10 mouse cellular contexts compared by ENCODE assay signal in the genomic region with DNA sequence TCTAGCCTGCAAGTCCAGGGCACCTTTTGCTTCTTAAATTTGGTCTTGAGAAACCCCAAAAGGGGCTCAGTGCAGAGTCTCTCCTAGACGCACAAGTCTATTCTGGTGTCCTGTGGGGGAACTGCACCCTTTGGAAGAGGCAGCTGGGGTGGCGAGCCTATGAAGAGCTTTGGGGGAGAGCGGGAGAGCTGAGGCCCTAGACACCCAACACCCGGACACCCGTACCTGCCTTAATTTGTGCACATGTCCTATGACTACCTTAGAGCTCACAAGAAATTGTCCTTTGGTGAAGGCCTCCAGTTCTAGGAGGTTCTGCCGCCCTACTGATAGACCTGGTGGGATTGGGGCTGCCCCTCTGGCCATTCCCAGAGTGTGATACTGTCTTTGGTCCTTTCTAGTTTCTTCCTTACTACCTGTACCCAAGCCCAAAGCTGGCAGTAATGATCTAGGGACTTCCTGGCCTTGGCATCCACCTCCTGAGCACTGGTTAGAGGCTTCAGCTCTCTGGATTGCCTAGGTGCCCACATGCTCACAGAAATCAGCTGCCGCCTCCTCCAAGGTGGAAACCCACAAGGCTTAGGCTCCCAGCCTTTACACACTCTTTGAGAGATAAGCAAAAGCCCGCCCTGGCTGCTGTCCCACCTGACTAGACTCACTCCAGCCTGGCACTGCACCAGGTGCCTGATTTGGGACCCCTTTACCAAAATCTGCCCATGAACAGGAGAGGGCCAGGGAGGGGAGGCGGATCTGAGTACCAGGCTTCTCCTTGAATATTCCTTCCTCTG. TPM values are rescaled to one million over a fixed set of nuclear protein-coding genes. Genes with fewer than 3 reads are reported as not detected.
DNase-seq lines count a peak whose midpoint lies in the region; ATAC-seq and TF ChIP-seq lines count a peak whose summit lies in the region.
"Had no signal": no experiment of that assay in that cellular context is flagged by ENCODE, and none has a peak within 500 bp of the region (broad histone marks: within the 10 kb centered on the region; RNA-seq: fewer than 3 reads in every experiment).

No protein-coding gene starts in this region.

- H3K4me2 ChIP-seq in heart, embryonic 16.5 days (ENCODE audit: low read depth, low read length), result peak overlapping the region; percentile 74
- H3K4me2 ChIP-seq in forebrain, embryonic 16.5 days (ENCODE audit: low read length), result peak overlapping the region; percentile 62
- H3K4me2 ChIP-seq in midbrain, embryonic 15.5 days, result peak overlapping the region; percentile 59

- no peak for DNase-seq in heart, postnatal 4 days
- peak; percentile 66 to 72 for DNase-seq in cerebellum, adult 2 months
- no peak for DNase-seq in spleen, postnatal 14 days (ENCODE audit: low spot score in 2 of 2)
- no peak for DNase-seq in retina, postnatal 1 day
- no peak for DNase-seq in embryo, embryonic 10 days (ENCODE audit: low spot score)
- DNase-seq: kidney, adult 8-10 months had no signal

- no peaks in the 10 kb centered on the region for H3K9me3 ChIP-seq in heart, embryonic 16.5 days (replicated peaks; ENCODE audit: control insufficient read depth, low read length)
- no peaks in the 10 kb centered on the region for H3K9me3 ChIP-seq in forebrain, embryonic 16.5 days (ENCODE audit: control insufficient read depth, low read length)
- H3K9me3 ChIP-seq in midbrain, embryonic 15.5 days, result no peaks in the 10 kb centered on the region

- H3K27ac ChIP-seq in heart, embryonic 16.5 days (ENCODE audit: low read length), result no peak overlapping the region
- H3K27ac ChIP-seq in cerebellum, adult 2 months (ENCODE audit: insufficient read depth, low read length), result peak overlapping the region; percentile 90
- no peak overlapping the region for H3K27ac ChIP-seq in forebrain, embryonic 16.5 days (ENCODE audit: low read length)
- no peak overlapping the region for H3K27ac ChIP-seq in midbrain, embryonic 15.5 days

- TF ChIP-seq POLR2A in cerebellum, adult 2 months (IDR thresholded peaks at IDR 0.05; ENCODE audit: borderline replicate concordance, insufficient read depth, low read length), result peak; percentile 6; the same call in 1 of the 2 replicates

- peak overlapping the region; percentile 81 for H3K9ac ChIP-seq in heart, embryonic 16.5 days (ENCODE audit: low read length)
- H3K9ac ChIP-seq in forebrain, embryonic 16.5 days (replicated peaks; ENCODE audit: low read depth, low read length), result no peak overlapping the region
- H3K9ac ChIP-seq in midbrain, embryonic 15.5 days, result peak overlapping the region; percentile 50; the same call in 1 of the 2 replicates

- H3K4me3 ChIP-seq in heart, embryonic 16.5 days (ENCODE audit: low read length), result peak overlapping the region; percentile 67
- peak overlapping the region; percentile 63 for H3K4me3 ChIP-seq in cerebellum, adult 2 months (replicated peaks; ENCODE audit: insufficient read depth, low read depth, low read length)
- peak overlapping the region; percentile 57 for H3K4me3 ChIP-seq in forebrain, embryonic 16.5 days (replicated peaks; ENCODE audit: low read length)
- peak overlapping the region; percentile 58 for H3K4me3 ChIP-seq in midbrain, embryonic 15.5 days

- H3K4me1 ChIP-seq in heart, embryonic 16.5 days (ENCODE audit: control insufficient read depth, insufficient read depth, low read length), result peaks cover 30% of the 10 kb centered on the region
- peaks cover 29% of the 10 kb centered on the region for H3K4me1 ChIP-seq in cerebellum, adult 2 months (ENCODE audit: control insufficient read depth, insufficient read depth, low read length)
- H3K4me1 ChIP-seq in forebrain, embryonic 16.5 days (replicated peaks; ENCODE audit: control insufficient read depth, insufficient read depth, low read length), result peaks cover 5% of the 10 kb centered on the region; the same call in 1 of the 2 replicates
- peaks cover 38% of the 10 kb centered on the region for H3K4me1 ChIP-seq in midbrain, embryonic 15.5 days

- no peaks in the 10 kb centered on the region for H3K36me3 ChIP-seq in heart, embryonic 16.5 days (ENCODE audit: control insufficient read depth, insufficient read depth)
- H3K36me3 ChIP-seq in forebrain, embryonic 16.5 days (ENCODE audit: control insufficient read depth, insufficient read depth), result no peaks in the 10 kb centered on the region
- no peaks in the 10 kb centered on the region for H3K36me3 ChIP-seq in midbrain, embryonic 15.5 days (replicated peaks)

- 56% methylated on average over 9 of the region's 9 CpGs for WGBS in heart, embryonic 16.5 days
- 7% methylated on average over 9 of the region's 9 CpGs for WGBS in cerebellum, adult 2 months
- 50% methylated on average over 9 of the region's 9 CpGs for WGBS in forebrain, embryonic 16.5 days
- 55% methylated on average over 9 of the region's 9 CpGs for WGBS in midbrain, embryonic 15.5 days

- TF ChIP-seq CTCF in cerebellum, adult 2 months (IDR thresholded peaks at IDR 0.05; ENCODE audit: borderline replicate concordance, insufficient read depth, low read depth, low read length), result no peak

- H3K27me3 ChIP-seq in heart, embryonic 16.5 days (ENCODE audit: control insufficient read depth, insufficient read depth, low read length), result peaks cover 51% of the 10 kb centered on the region
- no peaks in the 10 kb centered on the region for H3K27me3 ChIP-seq in cerebellum, adult 2 months (ENCODE audit: control insufficient read depth, insufficient read depth, low read length)
- H3K27me3 ChIP-seq in forebrain, embryonic 16.5 days (replicated peaks; ENCODE audit: control insufficient read depth, insufficient read depth, low read length), result peaks cover 41% of the 10 kb centered on the region
- H3K27me3 ChIP-seq in midbrain, embryonic 15.5 days (replicated peaks), result peaks cover 27% of the 10 kb centered on the region

- no peak for ATAC-seq in heart, embryonic 16.5 days (replicated peaks; ENCODE audit: extremely low read depth, insufficient read depth, low FRiP score)
- ATAC-seq in forebrain, embryonic 16.5 days, result no peak
- no peak for ATAC-seq in midbrain, embryonic 15.5 days (replicated peaks)

RNA-seq across cellular contexts. Expression of a gene that starts 1.2 kb away (rescaled TPM):
- 5.7 and 5.9 TPM in 2 replicates for polyA plus RNA-seq in heart, embryonic 16.5 days (2015; fragmentation: Nextera tagmentation; extraction: Ambion mirVana)
- 10 to 100 TPM; 18.3 to 21.0 TPM for total RNA-seq in heart, postnatal 4 days (2021)
- 80.1 and 87.2 TPM in 2 replicates for polyA plus RNA-seq in cerebellum, adult 2 months (2012; rRNA removed)
- 0.92 and 1.6 TPM in 2 replicates for polyA plus RNA-seq in forebrain, embryonic 16.5 days (2015; fragmentation: Nextera tagmentation; extraction: Ambion mirVana)
- polyA plus RNA-seq in midbrain, embryonic 15.5 days (2015; fragmentation: Nextera tagmentation; extraction: Ambion mirVana), result 4.6 and 4.7 TPM in 2 replicates
- total RNA-seq: megakaryocyte, adult 5-6 weeks had no signal

Comparison
In these comparisons a context has a peak if more than half of its experiments do, and no peak if none do; other contexts are left out.
1. DNase-seq: peak in cerebellum, adult 2 months (2 of 2); none in heart, postnatal 4 days (single experiment), spleen, postnatal 14 days (0 of 2), retina, postnatal 1 day (single experiment) and embryo, embryonic 10 days (single experiment).
2. RNA of a gene that starts 1.2 kb away (polyA plus RNA-seq): 80.1 to 87.2 TPM in cerebellum, adult 2 months; 5.7 to 5.9 TPM in heart, embryonic 16.5 days, 4.6 to 4.7 TPM in midbrain, embryonic 15.5 days and 0.92 to 1.6 TPM in forebrain, embryonic 16.5 days; every median in the first group is over 10 times any median in the second.
3. Peak in every context shown above with its lines, with median percentiles within 50 percentile points of each other: H3K4me2 ChIP-seq and H3K4me3 ChIP-seq.